Mouse (Mus musculus) liver, embryonic 14.5 days (tissue): ENCODE data around the gene Map3k11. TPM values are rescaled to one million over a fixed set of nuclear protein-coding genes. Genes with fewer than 3 reads are reported as not detected.

Experiments used
- ATAC-seq: fragments of 200-750 bp; cut with Nextera tagmentation; 2 replicates; pipeline ENCODE4 v1.8.0; 2017; ENCODE audit warnings: moderate number of reproducible peaks, mild to moderate bottlenecking, moderate library complexity; ENCODE audit not compliant: insufficient read depth
- DNase-seq, 3 experiments: peaks; one replicate each; pipeline ENCODE4 v3.0.0-alpha.2; 2012 to 2013; ENCODE audit warnings: low read depth in 3 of 3, low spot score in 3 of 3
- H3K27ac ChIP-seq: fragments of 300-500 bp; sonication (generic); 2 replicates; pipeline ENCODE4 v1.5.1; 2014; ENCODE audit warnings: moderate library complexity, mild to moderate bottlenecking, control low read depth, inconsistent platforms
- H3K27me3 ChIP-seq: fragments of 300-500 bp; sonication (generic); 2 replicates; pipeline ENCODE4 v1.6.1; 2014; ENCODE audit warnings: mild to moderate bottlenecking, low read length, moderate library complexity; ENCODE audit not compliant: control insufficient read depth, insufficient read depth
- H3K36me3 ChIP-seq: fragments of 300-500 bp; sonication (generic); replicated peaks from 2 replicates; pipeline ENCODE4 v1.6.1; 2014; ENCODE audit warnings: low read depth; ENCODE audit not compliant: control insufficient read depth, insufficient read depth
- H3K4me1 ChIP-seq, 2 experiments: fragments of 200-500 bp in 1 of 2; fragments of 300-500 bp in 1 of 2; sonication (generic) in 1 of 2; replicated peaks; 2 replicates each; pipeline ENCODE4 v1.6.1; 2012 to 2014; ENCODE audit warnings: antibody characterized with exemption in 1 of 2, inconsistent platforms in 1 of 2, low read length in 1 of 2; ENCODE audit not compliant: control insufficient read depth in 2 of 2, insufficient read depth in 2 of 2
- H3K4me2 ChIP-seq: fragments of 300-500 bp; sonication (generic); 2 replicates; pipeline ENCODE4 v1.6.1; 2014; ENCODE audit warnings: low read depth, mild to moderate bottlenecking, control low read depth, moderate library complexity
- H3K4me3 ChIP-seq, 2 experiments: fragments of 200-500 bp in 1 of 2; fragments of 300-500 bp in 1 of 2; sonication (generic) in 1 of 2; 2 replicates each; pipeline ENCODE4 v1.5.1; 2012 to 2014; ENCODE audit warnings: low read depth in 2 of 2, low read length in 2 of 2, mild to moderate bottlenecking in 2 of 2, control low read depth in 1 of 2, inconsistent platforms in 1 of 2, moderate library complexity in 1 of 2; ENCODE audit not compliant: insufficient read depth in 1 of 2
- H3K9ac ChIP-seq: fragments of 300-500 bp; sonication (generic); replicated peaks from 2 replicates; pipeline ENCODE4 v1.6.1; 2014; ENCODE audit warnings: mild to moderate bottlenecking, control low read depth, moderate library complexity
- H3K9me3 ChIP-seq: fragments of 300-500 bp; sonication (generic); 2 replicates; pipeline ENCODE4 v1.6.1; 2016; ENCODE audit warnings: low read length, mixed read lengths; ENCODE audit not compliant: control insufficient read depth
- CTCF ChIP-seq: IDR thresholded peaks from 2 replicates; pipeline ENCODE4 v1.5.1; 2016; ENCODE audit warnings: antibody characterized with exemption, low read depth, control low read depth
- EP300 ChIP-seq: IDR thresholded peaks from 2 replicates; pipeline ENCODE4 v1.6.1; 2016; ENCODE audit warnings: antibody characterized with exemption, low read depth
- WGBS: fragments of 180-500 bp; shearing (Covaris S2); extraction: QIAGEN DNeasy Blood & Tissue Kit; methylation state at CpG from one replicate; pipeline ENCODE4 v1.1.7; 2014; ENCODE audit not compliant: insufficient replicate concordance; 5-methylcytosine and 5-hydroxymethylcytosine counted together
- polyA plus RNA-seq, 2 experiments: library from polyadenylated mRNA; depleted of rRNA in 1 of 2; stranded (reverse) in 1 of 2; unstranded in 1 of 2; fragments of >200 nt; fragmentation: Nextera tagmentation in 1 of 2; extraction: Ambion mirVana in 1 of 2; gene quantifications; 2 replicates each; pipeline versions ENCODE4 v1.2.1 to v1.2.3; 2012 to 2014

Map3k11 gene
- polyA plus RNA-seq (2012; rRNA removed) (13.7 and 14.5 TPM in 2 replicates), polyA plus RNA-seq (2014; fragmentation: Nextera tagmentation; extraction: Ambion mirVana) (9.1 and 10.8 TPM in 2 replicates)

GRCm38 (mm10) chr19:5688200-5689087, at the start of gene Map3k11, which contains the start of gene Pcnx3:
Gene Map3k11, plus strand, starts transcription at chr19:5688742.
Gene Pcnx3, minus strand, starts transcription at chr19:5688908.
- Histone ChIP-seq H3K9me3 (no peaks in the 10 kb centered on the region), H3K36me3 (peaks cover 35% of the 10 kb centered on the region), H3K27ac (peak within 1 kb of the TSS; percentile 91), H3K4me3 (peak within 1 kb of the TSS; percentile 93 to 98), H3K9ac (peak within 1 kb of the TSS; percentile 92), H3K4me1 (peaks cover 17 to 19% of the 10 kb centered on the region in 2 experiments), H3K4me2 (peak within 1 kb of the TSS; percentile 100), H3K27me3 (no peaks in the 10 kb centered on the region)
- under 1% methylated on average over 69 of the region's 69 CpGs for WGBS
- peak; percentile 84 for ATAC-seq
- TF ChIP-seq EP300 = no peak
- peak; percentile 49; the same call in 1 of the 2 replicates for TF ChIP-seq CTCF
- DNase-seq = peak; percentile 94 to 96 (median 95)

DNA sequence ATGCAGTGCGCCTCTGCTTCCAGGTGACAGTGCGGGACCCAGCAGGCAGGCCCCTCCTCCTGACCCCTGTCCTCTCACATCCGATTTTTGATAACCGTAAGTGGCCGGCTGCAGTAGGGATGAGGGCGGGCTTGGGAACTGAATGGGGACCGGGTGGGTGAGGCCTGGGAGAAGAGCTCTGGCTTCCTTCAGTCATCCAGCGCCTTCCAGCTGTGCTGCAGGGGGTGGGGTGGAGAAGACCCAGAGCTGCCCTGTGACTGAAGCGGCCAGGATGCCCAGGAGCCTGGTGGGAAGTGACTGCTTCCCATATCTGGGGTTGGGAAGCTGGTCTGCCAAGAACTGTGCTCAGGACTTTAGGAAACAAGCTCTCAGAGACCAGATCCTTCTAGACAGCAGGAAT, 48.2 kb upstream of the Map3k11 start:
- H3K36me3 ChIP-seq = peaks cover 45% of the 10 kb centered on the region
- no peak overlapping the region for H3K9ac ChIP-seq
- DNase-seq (no peak), ATAC-seq (no peak)
- 82% methylated on average over 9 of the region's 9 CpGs for WGBS
- no peaks in the 10 kb centered on the region for H3K9me3 ChIP-seq
- no peak overlapping the region for H3K4me2 ChIP-seq
- no peak overlapping the region for H3K4me3 ChIP-seq
- H3K27me3 ChIP-seq = no peaks in the 10 kb centered on the region
- TF ChIP-seq EP300 = no peak
- TF ChIP-seq CTCF = no peak
- no peak overlapping the region for H3K27ac ChIP-seq
- peaks cover 13 to 22% of the 10 kb centered on the region in 2 experiments for H3K4me1 ChIP-seq

DNA sequence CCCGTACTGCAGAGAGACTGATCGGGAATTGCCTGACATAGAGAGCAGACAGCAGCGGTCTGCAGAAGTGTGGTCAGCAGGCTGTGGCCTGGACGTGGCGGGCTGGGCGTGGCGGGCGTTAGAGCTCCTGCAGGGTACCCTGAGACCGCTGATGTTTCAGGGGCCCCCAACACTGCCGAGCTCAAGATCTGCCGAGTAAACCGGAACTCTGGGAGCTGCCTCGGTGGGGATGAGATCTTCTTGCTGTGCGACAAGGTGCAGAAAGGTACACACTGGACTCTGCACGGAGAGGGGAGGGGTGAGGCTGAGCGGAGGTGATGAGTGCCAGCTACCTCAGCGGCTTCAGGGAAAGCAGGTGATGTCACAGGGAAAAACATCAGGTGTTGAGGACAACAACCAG, 47.5 kb upstream of the Map3k11 start:
- Histone ChIP-seq H3K9me3 (no peaks in the 10 kb centered on the region), H3K4me3 (no peak overlapping the region), H3K4me2 (no peak overlapping the region), H3K27ac (no peak overlapping the region), H3K27me3 (no peaks in the 10 kb centered on the region), H3K9ac (no peak overlapping the region), H3K36me3 (peaks cover 52% of the 10 kb centered on the region), H3K4me1 (peaks cover 13 to 22% of the 10 kb centered on the region in 2 experiments)
- no peak for DNase-seq
- TF ChIP-seq EP300 (no peak), CTCF (no peak)
- 89% methylated on average over 17 of the region's 17 CpGs for WGBS
- ATAC-seq = no peak

DNA sequence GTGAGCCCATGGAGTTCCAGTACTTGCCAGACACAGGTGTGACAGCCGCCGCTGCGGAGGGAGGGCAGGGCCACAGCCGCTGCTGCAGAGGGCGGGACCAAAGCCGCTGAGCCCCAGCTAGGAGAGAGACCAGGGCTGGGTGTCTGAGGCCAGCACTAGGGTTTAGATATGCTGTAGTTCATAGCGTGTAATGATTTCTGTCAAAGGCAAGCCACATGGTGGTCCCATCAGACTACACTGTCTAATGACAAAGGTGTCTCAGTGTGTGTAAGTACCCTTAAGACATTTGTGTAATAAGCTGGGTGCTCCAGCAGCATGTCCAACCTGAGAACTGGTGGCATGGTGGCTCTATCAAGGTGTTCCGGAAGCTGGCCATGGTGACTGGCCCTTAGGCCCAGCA, 46.9 kb upstream of the Map3k11 start:
- H3K9me3 ChIP-seq = no peaks in the 10 kb centered on the region
- no peaks in the 10 kb centered on the region for H3K27me3 ChIP-seq
- 76% methylated on average over 8 of the region's 8 CpGs for WGBS
- no peak overlapping the region for H3K9ac ChIP-seq
- peaks cover 56% of the 10 kb centered on the region for H3K36me3 ChIP-seq
- peaks cover 13 to 17% of the 10 kb centered on the region in 2 experiments for H3K4me1 ChIP-seq
- no peak overlapping the region for H3K4me3 ChIP-seq
- ATAC-seq (no peak), DNase-seq (no peak)
- no peak overlapping the region for H3K4me2 ChIP-seq
- H3K27ac ChIP-seq = no peak overlapping the region
- TF ChIP-seq EP300 (no peak), CTCF (no peak)

DNA sequence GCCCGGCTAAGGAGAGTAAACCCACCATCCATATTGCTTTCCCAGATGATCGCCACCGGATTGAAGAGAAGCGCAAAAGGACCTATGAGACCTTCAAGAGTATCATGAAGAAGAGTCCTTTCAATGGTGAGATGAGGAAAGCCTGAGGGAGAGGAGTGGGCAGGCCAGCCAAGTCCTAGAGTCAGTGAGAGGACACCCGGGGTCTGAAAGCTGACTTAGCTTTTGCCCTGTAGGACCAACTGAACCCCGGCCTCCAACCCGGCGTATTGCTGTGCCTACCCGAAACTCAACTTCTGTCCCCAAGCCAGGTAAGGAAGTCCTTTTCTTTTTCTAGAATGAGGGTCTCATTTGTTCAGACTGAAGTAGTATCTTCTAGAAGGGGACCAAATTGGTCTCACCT, 43.3 kb upstream of the Map3k11 start:
- Histone ChIP-seq H3K4me1 (peaks cover 0 to 12% of the 10 kb centered on the region in 2 experiments; a peak in 2 of 4 replicates), H3K27ac (no peak overlapping the region), H3K4me3 (no peak overlapping the region), H3K27me3 (no peaks in the 10 kb centered on the region), H3K4me2 (no peak overlapping the region), H3K36me3 (peaks cover 60% of the 10 kb centered on the region), H3K9ac (no peak overlapping the region), H3K9me3 (no peaks in the 10 kb centered on the region)
- ATAC-seq = no peak
- no peak for TF ChIP-seq CTCF
- TF ChIP-seq EP300 = no peak
- no peak for DNase-seq
- 89% methylated on average over 9 of the region's 9 CpGs for WGBS
